Mouse (Mus musculus): ENCODE results near the gene Asb10.

The Asb10 gene

DNA sequence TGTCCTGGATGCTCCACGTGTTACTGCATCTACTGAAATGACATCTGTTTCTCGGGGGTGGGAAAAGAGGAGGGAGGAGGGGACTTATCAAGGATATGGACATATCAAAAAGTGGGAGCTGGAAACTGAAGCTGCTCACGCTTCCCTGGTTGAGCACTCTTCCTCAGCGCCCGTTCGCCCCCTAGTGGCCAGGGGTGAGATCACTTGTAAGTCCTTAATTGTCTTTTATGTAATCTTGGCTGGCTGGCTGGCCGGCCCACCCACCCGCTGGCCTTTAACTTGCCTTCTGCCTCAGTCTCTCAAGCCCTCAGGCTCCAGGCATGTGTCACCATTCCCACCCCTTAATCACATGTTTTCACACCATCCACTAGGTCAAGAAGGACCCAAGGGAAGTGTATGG is 54.7 kb downstream of the Asb10 start:
- peak; percentile 93 for DNase-seq

DNA sequence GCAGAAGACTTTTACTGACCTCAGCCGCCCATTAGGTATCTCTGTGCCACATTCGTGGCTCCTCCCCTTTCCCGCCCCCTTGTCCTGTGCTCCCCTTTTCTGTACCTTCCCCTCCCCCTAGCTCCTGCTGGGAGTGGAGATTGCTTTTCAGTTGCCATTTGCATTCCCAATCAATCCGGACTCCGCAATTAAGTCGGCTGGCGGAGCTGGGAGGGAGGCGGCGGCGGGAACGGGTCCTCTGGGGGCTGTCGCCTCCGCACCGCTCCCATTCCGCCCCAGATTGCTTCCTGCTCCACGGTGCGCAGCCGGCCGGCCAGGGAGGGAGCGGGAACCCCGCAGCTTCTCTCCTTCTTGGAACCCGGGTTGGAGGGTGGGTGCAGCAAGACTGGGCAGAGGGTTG is 55.8 kb downstream of the Asb10 start:
- no peak for DNase-seq

DNA sequence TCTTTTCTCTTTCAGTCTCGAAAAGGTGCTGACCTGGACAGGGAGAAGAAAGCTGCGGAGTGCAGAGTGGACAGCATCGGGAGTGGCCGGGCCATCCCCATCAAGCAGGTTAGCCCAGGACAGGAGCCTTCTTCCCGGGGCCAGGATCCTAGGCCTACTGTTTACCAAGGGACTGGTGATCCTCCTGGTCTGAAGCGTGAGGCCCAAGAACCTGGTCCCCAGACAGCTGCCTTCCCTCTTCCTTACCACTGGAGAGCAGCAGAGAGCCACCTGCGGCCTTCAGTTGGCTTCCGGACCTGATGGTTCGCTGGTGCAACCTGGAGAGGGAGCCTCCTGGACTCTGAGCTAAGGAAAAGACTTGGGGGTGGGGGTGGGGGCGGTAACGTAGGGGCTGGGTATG is 57.5 kb downstream of the Asb10 start:
- peak; percentile 74 for DNase-seq

Measured in lung, postnatal 36 days (tissue).